Mouse (Mus musculus): Measurements from ENCODE around the gene Bri3. TPM values are rescaled to one million over a fixed set of nuclear protein-coding genes. Genes with fewer than 3 reads are reported as not detected.

Gene Bri3
- total and polyA plus RNA-seq, 3 experiments: 21.6 to 40.5 TPM; not detected in 1

DNA sequence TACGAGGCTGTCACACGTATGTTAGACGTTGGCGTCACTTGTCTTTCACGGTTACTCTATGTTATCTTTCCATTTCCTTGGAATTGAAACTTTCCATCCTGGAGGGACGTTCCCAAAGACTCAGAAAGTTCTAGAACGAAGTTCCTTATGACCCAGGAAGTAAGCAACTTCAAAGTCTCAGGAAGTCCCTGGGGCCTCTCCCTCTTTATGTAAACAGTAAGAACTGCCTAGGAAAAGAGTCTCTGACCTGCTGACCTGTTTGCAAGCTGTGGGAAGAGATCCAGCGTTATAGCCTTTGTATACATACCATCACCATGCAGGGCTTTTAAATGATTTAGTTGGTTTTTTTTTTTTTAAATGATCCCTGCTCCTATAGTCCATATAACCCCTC lies 203.0 kb downstream of the Bri3 start:
- no peaks in the 10 kb centered on the region for H3K4me1 ChIP-seq (ENCODE audit: control insufficient read depth in 1 of 2, insufficient read depth in 2 of 2, low read length in 2 of 2)
- no peak overlapping the region for H3K4me3 ChIP-seq (ENCODE audit: control insufficient read depth in 1 of 2, insufficient read depth in 1 of 2, low read depth in 2 of 2, low read length in 2 of 2)
- H3K27me3 ChIP-seq (ENCODE audit: control insufficient read depth in 1 of 2, insufficient read depth in 2 of 2, low read length in 2 of 2): no peaks in the 10 kb centered on the region
- no peak for DNase-seq (ENCODE audit: low read depth, low spot score)
- H3K9me3 ChIP-seq (replicated peaks; ENCODE audit: insufficient read depth, low read length): no peaks in the 10 kb centered on the region
- no peak overlapping the region for H3K9ac ChIP-seq (ENCODE audit: control insufficient read depth, low read depth, low read length, poor library complexity, severe bottlenecking)
- H3K27ac ChIP-seq (ENCODE audit: control insufficient read depth, low read depth, low read length): no peak overlapping the region
- no peak for TF ChIP-seq KAT2A (conservative IDR thresholded peaks at IDR 0.05; ENCODE audit: low read depth, low read length)
- no peak for TF ChIP-seq TCF12 (IDR thresholded peaks at IDR 0.05; ENCODE audit: low read depth, low read length)
- TF ChIP-seq USF2 (IDR thresholded peaks at IDR 0.05; ENCODE audit: borderline replicate concordance in 1 of 2, insufficient read depth in 1 of 2, low read depth in 1 of 2, low read length in 2 of 2): no peak
- no peak for TF ChIP-seq MEF2A (IDR thresholded peaks at IDR 0.05; ENCODE audit: extremely low read depth, insufficient replicate concordance, low read depth, low read length, poor library complexity, severe bottlenecking)
- no peak for TF ChIP-seq ZNF384 (IDR thresholded peaks at IDR 0.05; ENCODE audit: low read depth, low read length)
- TF ChIP-seq JUND (IDR thresholded peaks at IDR 0.05; ENCODE audit: low read depth, low read length): no peak
- TF ChIP-seq GATA1 (IDR thresholded peaks at IDR 0.05; ENCODE audit: low read depth, low read length): no peak
- TF ChIP-seq HCFC1 (IDR thresholded peaks at IDR 0.05; ENCODE audit: low read depth, low read length): no peak
- no peak for TF ChIP-seq E2F4 (IDR thresholded peaks at IDR 0.05; ENCODE audit: borderline replicate concordance, low read depth, low read length)
- TF ChIP-seq CHD1 (IDR thresholded peaks at IDR 0.05; ENCODE audit: low read depth, low read length): no peak
- no peak for TF ChIP-seq NRF1 (IDR thresholded peaks at IDR 0.05; ENCODE audit: insufficient read depth, low read depth, low read length, poor library complexity, severe bottlenecking)
- no peak for TF ChIP-seq SMC3 (IDR thresholded peaks at IDR 0.05; ENCODE audit: low read depth, low read length)
- TF ChIP-seq MYC (IDR thresholded peaks at IDR 0.05; ENCODE audit: low read depth, low read length): no peak
- H3K36me3 ChIP-seq (ENCODE audit: control insufficient read depth in 1 of 2, insufficient read depth in 2 of 2, low read length in 2 of 2): no peaks in the 10 kb centered on the region
- H3K79me2 ChIP-seq (ENCODE audit: control insufficient read depth, insufficient read depth, low read length, poor library complexity): no peaks in the 10 kb centered on the region

DNA sequence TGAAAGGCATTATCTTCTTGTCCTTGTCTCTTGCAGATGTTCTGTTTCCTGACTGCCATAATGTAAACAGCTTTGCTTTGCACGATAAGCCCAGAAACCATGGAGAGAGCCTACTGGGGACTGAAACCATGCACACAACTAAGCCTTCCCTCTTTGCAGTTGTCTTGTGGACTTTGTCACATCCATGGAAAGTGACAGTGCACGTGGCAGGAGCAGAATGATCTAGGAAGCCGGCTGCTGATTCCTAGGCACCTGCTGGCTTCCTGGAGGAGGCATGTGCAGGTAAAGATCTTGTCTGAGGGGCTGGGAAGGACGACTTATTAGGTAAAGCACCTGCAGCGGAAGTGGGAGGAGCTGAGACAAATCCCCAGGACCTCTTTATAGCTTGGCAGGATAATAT lies 203.7 kb downstream of the Bri3 start:
- no peaks in the 10 kb centered on the region for H3K79me2 ChIP-seq (ENCODE audit: control insufficient read depth, insufficient read depth, low read length, poor library complexity)
- no peaks in the 10 kb centered on the region for H3K4me1 ChIP-seq (ENCODE audit: control insufficient read depth in 1 of 2, insufficient read depth in 2 of 2, low read length in 2 of 2)
- H3K36me3 ChIP-seq (ENCODE audit: control insufficient read depth in 1 of 2, insufficient read depth in 2 of 2, low read length in 2 of 2): no peaks in the 10 kb centered on the region
- no peak for DNase-seq (ENCODE audit: low read depth, low spot score)
- no peak for TF ChIP-seq USF1 (IDR thresholded peaks at IDR 0.05; ENCODE audit: low read depth, low read length)
- no peak for TF ChIP-seq ZKSCAN1 (IDR thresholded peaks at IDR 0.05; ENCODE audit: low read depth, low read length)
- H3K9me3 ChIP-seq (replicated peaks; ENCODE audit: insufficient read depth, low read length): no peaks in the 10 kb centered on the region
- no peaks in the 10 kb centered on the region for H3K27me3 ChIP-seq (ENCODE audit: control insufficient read depth in 1 of 2, insufficient read depth in 2 of 2, low read length in 2 of 2)
- H3K9ac ChIP-seq (ENCODE audit: control insufficient read depth, low read depth, low read length, poor library complexity, severe bottlenecking): no peak overlapping the region
- H3K4me3 ChIP-seq (ENCODE audit: control insufficient read depth in 1 of 2, insufficient read depth in 1 of 2, low read depth in 2 of 2, low read length in 2 of 2): no peak overlapping the region
- no peak overlapping the region for H3K27ac ChIP-seq (ENCODE audit: control insufficient read depth, low read depth, low read length)
